Mouse (Mus musculus) monocyte, adult 2 months (primary cell): ENCODE measurements around the gene Parvg.
A peak's percentile ranks its signal among the peaks of the same experiment; 100 is the strongest.

Source experiments
- DNase-seq, 2 experiments: peaks; one replicate each; pipeline ENCODE4 v3.0.0; 2022; ENCODE audit warnings: low spot score in 2 of 2, low read depth in 1 of 2

The Parvg gene

DNA sequence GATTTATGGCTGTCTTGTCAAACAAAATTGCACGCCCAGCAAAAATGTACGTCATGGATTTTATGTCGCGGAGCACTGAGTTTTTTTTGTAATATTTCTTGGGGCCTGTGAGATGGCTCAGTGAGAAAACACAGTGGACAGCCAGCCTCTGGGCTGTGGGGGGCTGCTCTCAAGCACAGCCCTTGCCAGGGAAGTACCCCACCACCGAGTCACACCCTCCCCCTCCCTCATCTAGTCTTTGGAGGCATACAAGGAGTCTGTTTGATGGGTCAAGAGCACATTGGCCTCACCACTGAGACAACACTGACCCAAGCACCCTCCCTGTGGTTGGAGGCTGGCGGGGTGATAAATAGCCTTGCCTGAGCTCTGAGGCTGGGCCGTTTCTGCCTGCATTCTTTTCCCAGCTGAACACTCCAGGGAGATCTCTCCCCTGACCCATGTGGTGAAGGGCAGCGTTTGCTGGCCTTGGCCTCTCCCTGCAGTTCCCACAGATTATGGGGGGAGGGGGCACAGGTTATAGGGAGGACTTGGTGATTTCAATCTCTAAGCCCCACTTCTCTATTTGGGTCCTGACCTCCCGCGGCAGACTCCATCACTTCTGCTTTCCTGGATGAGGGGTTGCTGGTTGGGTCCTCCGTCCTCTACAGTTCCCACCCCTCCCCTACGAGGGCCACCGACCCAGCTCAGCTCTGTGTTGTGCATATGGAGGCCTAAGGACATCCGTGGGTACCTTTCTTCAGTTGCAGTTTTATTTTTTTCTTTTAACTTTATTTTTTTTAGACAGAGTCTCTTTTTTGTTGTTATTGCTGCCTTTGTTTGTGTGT, 26.3 kb downstream of the Parvg start:
- peak in 1 of 2 experiments; percentile 18 for DNase-seq

- DNase-seq: peak; percentile 12 to 23
These were observed 27.5 kb downstream of the Parvg start for GRCm38 (mm10) chr15:84351342-84351741.

DNA sequence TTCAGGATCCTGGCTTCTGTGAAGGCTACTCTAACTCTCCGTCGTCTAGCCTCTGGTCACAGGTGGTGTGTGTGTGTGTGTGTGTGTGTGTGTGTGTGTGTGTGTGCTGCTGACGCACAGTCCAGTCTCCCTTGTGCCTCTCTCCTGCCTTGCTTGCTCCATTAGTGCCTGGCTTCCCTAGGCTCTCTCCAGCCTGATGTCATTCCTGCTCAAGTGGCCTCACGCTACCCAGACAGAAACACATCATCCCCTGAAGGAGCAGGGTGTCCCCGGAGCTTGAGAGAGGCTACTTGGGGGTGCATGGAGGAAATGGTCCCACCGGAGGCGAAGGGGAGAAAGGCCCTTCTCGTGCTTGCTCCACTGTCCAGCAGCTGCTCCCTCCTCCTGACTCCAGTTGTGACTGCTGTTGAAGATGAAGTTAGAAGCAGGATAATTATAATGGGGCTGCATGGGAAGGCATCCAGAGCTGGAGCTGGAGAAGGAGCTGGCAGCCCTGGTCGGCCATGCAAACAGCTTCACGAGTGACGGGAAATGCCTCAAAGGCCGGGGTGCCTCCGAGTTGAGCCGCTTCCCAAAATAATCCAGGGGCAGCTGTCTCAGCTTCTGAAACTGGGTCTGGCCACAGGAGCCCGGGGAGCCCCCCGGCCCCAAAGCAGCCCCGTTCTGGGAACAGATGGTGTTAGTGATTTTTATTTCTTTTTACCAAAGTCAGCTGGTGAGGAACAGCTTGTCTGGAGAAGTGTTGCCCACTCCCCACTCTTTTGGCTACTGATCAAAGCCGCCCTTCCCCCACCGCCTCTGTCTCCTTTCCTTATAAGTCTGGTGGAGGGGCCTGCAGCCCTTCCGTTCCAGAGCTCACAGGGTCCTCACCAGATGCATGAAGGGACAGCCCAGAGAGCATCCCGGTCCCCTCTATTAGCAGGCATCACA, 28.4 kb downstream of the Parvg start:
- no peak for DNase-seq

DNA sequence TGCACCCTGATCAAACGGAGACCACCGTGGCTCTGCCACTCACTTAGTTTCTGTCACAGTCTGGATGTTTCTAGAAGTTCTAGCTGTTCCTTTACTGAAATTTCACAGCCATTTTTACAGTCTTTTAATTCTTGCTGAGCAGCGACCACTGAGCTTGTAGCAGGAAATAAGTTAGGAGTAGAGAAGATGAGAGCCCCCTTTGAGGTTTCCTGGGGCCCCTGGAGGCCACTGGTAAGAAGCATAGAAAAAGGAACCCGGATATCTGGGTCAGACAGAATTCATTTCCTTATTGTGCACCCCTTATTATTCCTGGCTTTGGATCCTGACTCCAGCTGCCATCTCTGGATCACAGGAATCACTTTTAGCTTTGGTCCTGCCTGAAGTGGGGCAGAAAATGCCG, 31.3 kb downstream of the Parvg start:
- no peak for DNase-seq

DNA sequence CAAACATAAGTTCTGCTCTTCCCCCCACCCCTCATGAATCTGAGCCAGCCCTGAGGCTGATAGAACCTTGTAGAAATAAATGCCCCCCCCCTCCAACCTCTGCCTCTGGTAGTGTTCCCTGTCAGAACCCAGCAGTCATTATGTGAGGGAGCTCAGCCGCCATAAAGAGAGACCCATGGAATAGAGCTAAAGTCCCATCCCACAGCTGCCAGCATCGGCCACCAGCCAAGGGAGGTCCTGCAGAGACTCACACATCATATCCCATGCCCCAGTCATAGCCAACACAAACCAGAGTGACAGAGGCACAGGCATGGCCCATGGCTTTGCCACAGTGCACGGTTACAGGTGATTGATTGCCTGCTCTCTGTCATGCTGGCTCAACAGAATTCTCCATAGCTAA, 40.9 kb downstream of the Parvg start:
- no peak for DNase-seq

- no peak for DNase-seq
These were observed 42.0 kb downstream of the Parvg start for GRCm38 (mm10) chr15:84365675-84366381.

DNA sequence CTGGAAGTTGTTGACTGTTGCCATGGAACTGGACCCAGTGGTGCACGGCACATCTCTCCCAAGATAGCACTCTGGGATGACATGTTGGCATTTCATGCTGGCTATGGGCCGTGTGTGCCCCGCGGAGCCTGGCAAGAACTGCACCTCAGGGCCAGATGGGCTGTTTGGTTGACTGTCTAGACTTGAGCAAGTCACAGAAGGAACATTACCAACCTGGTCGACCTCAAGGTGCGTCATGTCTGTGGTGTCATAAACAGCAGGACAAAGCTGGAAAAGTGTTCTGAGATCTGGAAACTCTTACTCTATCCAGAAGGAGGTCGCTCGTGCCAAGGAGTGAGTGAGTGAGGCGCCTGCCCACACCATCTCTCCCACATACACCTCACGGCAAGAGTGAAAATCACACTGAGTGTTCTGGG, 42.8 kb downstream of the Parvg start:
- DNase-seq: no peak

DNA sequence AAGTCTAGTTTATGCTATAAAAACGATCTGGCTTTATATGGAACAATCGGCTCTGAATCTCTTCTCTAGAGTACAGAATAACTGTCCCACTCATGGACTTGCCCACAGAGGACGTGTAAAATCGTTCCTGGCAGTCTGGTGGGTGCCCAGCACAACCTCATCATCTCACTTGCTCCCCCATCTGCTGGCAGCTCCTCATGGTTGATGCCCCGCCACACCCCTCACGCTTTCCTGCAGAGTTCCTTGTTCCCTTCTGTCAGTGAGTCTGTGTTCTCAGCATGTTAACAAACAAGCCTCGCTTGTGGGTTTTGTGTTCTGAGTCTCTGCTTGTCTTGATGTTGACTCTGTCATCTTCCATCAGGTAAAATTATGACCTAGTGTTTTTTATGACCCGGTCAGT, 43.6 kb downstream of the Parvg start:
- no peak for DNase-seq

GRCm38 (mm10) chr15:84372801-84373200, 49.0 kb downstream of the Parvg start:
- DNase-seq: no peak

DNA sequence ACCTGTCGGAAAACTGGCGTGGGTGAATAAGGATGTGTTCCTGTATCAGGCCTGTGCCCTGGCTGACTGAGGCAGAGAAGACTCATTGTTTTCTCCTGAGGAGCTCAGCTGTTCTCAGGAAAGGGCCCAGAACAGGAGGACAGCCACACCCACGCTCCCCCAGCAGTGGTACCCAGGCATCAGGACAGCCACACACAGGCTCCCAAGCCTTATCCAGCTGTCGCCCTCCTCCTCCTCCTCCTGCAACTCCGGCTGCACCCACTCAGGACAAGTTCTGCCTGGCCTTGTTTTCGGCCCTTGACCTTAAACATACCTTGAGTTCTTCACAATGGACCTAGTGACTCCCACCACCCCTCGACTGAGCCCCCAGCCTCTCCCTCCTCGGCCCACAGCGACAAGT, 54.9 kb downstream of the Parvg start:
- no peak for DNase-seq

DNA sequence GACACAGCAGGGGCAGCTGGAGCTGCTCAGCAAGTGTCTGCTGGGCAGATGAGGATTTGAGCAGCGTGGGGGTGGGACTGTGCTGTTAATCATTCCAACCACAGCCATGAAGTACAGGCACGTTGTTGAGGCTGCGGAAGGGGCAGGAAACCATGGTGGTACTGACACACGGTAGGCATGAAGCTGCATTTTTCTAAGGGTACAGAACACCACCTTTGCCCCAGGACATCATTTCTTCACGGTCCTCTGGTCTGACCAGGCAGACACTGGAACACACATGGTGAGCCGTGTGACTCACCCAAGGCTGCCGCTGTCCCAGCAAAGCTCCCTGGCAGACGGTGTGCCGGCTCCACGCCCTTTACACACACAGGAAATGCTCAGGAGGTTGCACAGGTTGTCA, 56.4 kb downstream of the Parvg start:
- no peak for DNase-seq

- DNase-seq: no peak
These were observed 60.2 kb downstream of the Parvg start for GRCm38 (mm10) chr15:84384066-84384465.

DNA sequence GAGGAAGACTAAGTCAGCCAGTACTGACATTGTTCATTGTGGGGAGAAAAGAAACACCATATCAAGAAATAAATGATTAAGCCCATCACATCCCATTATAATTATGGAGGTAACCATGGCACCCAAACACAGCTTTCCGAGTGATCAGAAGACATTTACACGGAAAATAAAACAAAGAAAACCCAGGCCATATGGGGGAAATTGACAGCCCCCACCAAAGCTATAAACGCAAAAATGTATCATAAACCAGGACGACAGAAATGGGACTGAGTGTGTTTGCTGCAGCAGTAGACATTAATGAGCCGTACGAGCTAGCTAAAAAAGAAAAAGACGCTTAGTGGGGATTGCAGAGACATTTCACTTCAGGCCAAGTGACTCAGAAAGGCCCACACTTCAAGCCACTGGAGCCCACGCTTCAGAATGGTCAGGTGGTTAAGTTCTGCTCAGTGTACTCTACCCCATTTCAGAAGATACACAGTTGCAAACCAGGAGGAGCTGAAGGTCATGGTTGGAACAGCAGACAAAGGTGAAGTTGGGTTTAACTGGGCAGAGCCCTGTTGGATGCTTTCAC, 62.3 kb downstream of the Parvg start:
- DNase-seq: no peak

DNA sequence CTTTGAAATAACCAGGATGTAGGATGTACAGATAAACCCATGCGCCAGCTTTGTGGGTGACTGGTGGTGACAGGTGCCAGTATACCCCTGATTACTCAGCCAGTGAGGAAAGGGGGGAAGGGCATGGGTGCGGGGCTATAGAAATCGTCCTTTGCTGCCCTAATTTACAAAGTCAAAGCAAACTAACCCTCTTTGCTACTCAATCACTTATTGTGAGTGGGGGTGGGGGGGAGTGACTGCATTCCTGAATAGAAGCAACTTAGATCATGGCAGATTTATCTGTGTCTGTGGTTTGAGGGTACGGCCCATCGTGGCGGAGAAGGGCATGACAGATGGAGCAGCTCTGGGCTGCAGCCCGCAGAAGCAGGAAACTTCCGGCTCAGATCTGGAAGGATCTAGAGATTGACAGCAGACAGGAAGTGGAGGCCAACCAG, 64.9 kb downstream of the Parvg start:
- no peak for DNase-seq

DNA sequence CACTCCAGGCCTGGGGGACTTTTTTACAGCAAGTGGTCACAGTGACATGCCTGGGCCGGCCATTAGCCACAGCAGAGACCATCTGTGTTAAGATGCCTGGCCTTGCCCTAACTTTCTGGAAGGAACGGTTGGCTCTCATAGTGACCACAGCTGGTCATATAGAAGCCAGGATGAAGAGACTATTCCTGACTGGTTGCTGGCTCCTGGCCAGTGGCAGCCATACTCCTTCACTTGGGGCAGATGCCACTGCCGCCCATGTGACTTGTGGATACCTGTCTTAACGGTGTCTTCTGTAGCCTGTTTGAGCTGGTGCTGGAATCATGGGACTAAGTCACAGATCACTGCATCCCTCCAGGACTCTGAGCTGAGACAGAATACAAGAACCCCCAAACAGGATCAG, 68.3 kb downstream of the Parvg start:
- DNase-seq: no peak
